Mouse (Mus musculus) thymus, adult 2 months (tissue): Measurements from ENCODE around the gene Edem2.

Experiments used
- CTCF ChIP-seq: fragments of 200-500 bp; IDR thresholded peaks from 2 replicates; pipeline ENCODE4 v1.5.1; 2012; ENCODE audit warnings: mild to moderate bottlenecking, control low read depth, low read length, moderate library complexity, borderline replicate concordance; ENCODE audit not compliant: control insufficient read depth, poor library complexity, insufficient read depth; ENCODE audit errors: extremely low read depth
- POLR2A ChIP-seq: fragments of 200-500 bp; IDR thresholded peaks from 2 replicates; pipeline ENCODE4 v1.6.1; 2012; ENCODE audit warnings: mild to moderate bottlenecking, low read length, control low read depth, moderate library complexity; ENCODE audit not compliant: control insufficient read depth, poor library complexity, insufficient read depth; ENCODE audit errors: extremely low read depth

DNA sequence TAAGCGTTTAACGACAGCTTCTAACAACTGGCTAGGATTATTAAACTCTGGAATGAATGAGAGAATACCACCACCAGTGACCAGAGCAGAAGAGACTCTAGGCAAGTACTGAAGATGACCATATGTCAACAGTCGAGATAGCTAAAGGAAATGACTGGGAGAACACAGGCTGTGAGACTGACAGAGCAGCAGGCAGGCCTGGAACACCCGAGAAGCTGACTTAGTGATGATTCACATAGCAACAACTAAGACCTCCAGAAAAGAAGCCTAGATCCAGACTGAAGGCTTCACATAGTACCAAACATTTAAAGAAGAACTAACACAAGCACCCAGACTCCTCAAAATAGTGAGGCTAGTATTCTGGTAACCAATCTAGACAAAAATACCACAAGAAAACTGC is 54.2 kb downstream of the Edem2 start:
- TF ChIP-seq CTCF (no peak), POLR2A (no peak)
